Mouse (Mus musculus) kidney, adult 10 weeks (tissue): ENCODE data around the gene Fbxl21. TPM values are rescaled to one million over a fixed set of nuclear protein-coding genes. Genes with fewer than 3 reads are reported as not detected.

Source experiments
- polyA plus RNA-seq: library from polyadenylated mRNA; stranded (reverse); fragments of 350-450 nt; fragmentation: Illumina TruSeq; extraction: RNeasy Lipid Tissue Mini Kit (QIAGEN cat#74804); gene quantifications from one replicate; pipeline ENCODE4 v1.2.3, GENCODE M21; 2014; ENCODE audit warnings: low read depth, low replicate concordance

Gene Fbxl21
- polyA plus RNA-seq = 7.3 TPM

GRCm38 (mm10) chr13:56522081-56522820 is at the start of gene Fbxl21:
TSS of gene Fbxl21 (plus strand) at chr13:56522472.

GRCm38 (mm10) chr13:56482146-56482545 is 40.1 kb upstream of the Fbxl21 start, which contains the start of gene Il9:
TSS of gene Il9 (minus strand) at chr13:56482246.

GRCm38 (mm10) chr13:56548401-56548800 is 26.1 kb downstream of the Fbxl21 start, which contains the start of gene Lect2:
TSS of gene Lect2 (minus strand) at chr13:56548502.

Other genes with a start within 250 kb of the Fbxl21 start
- gene Cxcl14, start 225.9 kb upstream of the Fbxl21 start, polyA plus RNA-seq = 18.8 TPM
- gene Gm3045, start 95.9 kb upstream of the Fbxl21 start, polyA plus RNA-seq = not detected
- 4.8 TPM for gene Slc25a48, start 84.1 kb upstream of the Fbxl21 start, polyA plus RNA-seq
- not detected for gene Il9, start 40.2 kb upstream of the Fbxl21 start, polyA plus RNA-seq
- gene Lect2, start 26.0 kb downstream of the Fbxl21 start, polyA plus RNA-seq = 0.61 TPM
- gene Tgfbi, start 87.1 kb downstream of the Fbxl21 start, polyA plus RNA-seq = 3.6 TPM
- 37.8 TPM for gene Smad5, start 180.5 kb downstream of the Fbxl21 start, polyA plus RNA-seq
- gene Gm45623, start 231.4 kb downstream of the Fbxl21 start, polyA plus RNA-seq = not detected